Mouse (Mus musculus) ovary, adult 18-20 months (tissue): ENCODE results near the gene Prph.
"Not testable (repeated sequence)": the region's sequence is repeated elsewhere in the genome, so short reads cannot be mapped to it uniquely, and the experiment has no call there.

ENCODE experiments used
- DNase-seq: peaks from one replicate; pipeline ENCODE4 v3.0.0; 2022; ENCODE audit warnings: low spot score, mixed read lengths

The Prph gene

DNA sequence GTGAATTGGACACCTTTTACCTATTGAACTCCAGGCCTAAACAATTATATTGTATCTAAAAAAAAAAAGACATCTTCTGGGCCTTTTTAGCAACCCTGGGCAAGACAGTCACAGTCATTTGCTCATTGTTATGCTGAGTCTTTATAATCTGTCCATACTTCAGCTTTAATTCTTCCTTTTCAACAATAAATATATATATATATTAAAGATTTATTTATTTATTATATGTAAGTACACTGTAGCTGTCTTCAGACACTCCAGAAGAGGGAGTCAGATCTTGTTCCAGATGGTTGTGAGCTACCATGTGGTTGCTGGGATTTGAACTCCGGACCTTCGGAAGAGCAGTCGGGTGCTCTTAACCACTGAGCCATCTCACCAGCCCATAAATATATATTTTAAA, 21.0 kb downstream of the Prph start:
- not testable (repeated sequence) for DNase-seq

GRCm38 (mm10) chr15:99078181-99078910, 23.4 kb downstream of the Prph start:
- no peak for DNase-seq

- no peak for DNase-seq
Measured at GRCm38 (mm10) chr15:99079804-99080203, 24.8 kb downstream of the Prph start.

GRCm38 (mm10) chr15:99082322-99082721, 27.3 kb downstream of the Prph start:
- no peak for DNase-seq

- no peak for DNase-seq
Measured at GRCm38 (mm10) chr15:99082840-99083239, 27.9 kb downstream of the Prph start.

- DNase-seq = no peak
Measured at GRCm38 (mm10) chr15:99083258-99083657, 28.3 kb downstream of the Prph start.

DNA sequence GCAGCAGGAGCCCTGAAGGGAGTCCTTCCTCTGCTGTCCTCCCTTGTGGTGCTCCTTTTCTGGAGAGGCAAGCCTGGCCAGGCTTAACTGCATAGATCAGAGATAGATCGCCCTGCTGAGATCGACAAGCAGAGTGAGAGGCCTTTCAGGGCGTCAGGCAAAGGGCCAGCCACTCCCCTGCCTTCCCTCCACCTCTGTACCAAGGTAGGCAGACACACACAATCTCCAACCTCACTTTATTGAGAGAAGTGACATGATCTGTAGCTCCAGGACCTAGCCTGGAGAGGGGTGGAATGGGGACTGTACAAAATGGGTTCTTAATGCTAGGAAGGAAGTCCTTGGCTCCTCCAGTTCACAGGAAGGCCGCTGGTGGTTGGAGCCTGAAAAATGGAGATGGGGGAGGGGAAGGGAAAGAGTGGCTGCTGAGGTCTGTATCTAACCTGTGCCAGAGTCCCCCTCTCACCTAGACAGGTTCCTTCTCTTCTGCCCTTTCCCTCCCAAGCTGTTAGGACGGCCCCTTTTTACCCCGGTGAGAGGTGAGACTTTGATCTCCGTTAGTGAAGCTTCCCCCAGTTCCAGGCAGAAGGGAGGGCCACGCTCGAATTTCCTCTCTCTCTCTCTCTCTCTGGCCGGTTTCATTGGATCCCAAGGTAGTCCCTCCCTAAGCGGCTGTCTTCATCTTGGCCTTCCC, 29.0 kb downstream of the Prph start:
- DNase-seq = no peak

DNA sequence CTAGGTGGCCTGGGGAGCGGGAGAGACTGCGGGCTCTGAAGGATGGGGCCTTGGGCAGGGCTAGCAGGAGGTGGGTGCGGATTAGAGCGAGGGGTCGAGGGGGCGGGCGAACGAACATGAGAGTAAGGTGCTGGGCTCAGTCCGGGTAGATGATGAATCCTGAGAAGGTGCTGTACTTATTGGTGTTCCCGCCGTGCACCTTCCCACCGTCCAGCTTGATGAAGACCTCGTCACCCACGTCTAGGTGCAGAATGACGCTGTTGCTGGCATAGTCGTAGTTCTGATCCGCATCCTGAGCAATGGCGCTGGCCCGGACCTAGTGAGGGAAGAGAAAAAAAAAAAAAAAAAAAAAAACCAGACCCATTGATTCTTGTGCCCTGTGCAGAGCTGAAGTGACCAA, 29.6 kb downstream of the Prph start:
- DNase-seq = no peak

GRCm38 (mm10) chr15:99085997-99086396, 31.0 kb downstream of the Prph start:
- no peak for DNase-seq

DNA sequence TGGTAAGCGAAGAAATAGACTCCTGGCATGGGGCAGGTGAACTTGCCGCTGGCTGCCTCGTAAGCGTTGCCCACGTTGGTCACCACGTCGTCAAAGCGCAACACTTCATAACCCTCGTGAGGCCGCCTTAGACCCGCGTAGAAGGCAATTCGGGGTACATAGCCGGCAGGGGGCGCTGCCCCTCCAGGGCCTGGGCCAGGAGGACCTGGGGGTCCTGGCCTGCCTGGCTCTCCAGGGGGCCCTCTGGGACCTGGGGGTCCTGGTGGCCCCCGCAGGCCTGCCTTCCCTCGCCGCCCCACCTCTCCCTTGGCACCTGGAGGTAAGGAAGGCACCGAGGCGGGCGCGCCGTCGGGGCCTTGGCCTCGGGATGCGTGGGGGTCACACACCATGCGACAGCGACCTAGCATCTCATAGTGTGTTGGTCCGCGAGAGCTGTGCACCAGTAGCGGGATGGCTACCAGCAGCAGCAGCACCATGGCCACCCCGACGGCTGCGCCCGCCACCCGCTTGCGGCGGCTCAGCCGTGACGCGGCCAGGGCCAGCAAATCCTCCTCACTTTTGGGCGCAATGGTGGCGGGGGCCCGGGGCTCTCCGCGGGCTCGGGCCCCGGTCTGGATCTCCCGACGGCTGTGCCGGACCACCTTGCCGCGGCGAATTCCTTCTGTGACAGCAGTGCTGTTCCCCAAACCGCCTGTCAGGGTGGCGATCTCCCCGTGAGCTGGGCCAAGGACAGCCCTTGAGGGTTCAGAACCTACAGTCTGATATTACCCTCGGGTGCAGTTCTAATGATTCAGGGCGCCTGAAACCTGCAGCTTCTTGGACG, 32.5 kb downstream of the Prph start, which contains the start of gene C1ql4:
C1ql4 (minus strand) TSS at position 565 of the 823 bp plus-strand sequence.
- no peak for DNase-seq

DNA sequence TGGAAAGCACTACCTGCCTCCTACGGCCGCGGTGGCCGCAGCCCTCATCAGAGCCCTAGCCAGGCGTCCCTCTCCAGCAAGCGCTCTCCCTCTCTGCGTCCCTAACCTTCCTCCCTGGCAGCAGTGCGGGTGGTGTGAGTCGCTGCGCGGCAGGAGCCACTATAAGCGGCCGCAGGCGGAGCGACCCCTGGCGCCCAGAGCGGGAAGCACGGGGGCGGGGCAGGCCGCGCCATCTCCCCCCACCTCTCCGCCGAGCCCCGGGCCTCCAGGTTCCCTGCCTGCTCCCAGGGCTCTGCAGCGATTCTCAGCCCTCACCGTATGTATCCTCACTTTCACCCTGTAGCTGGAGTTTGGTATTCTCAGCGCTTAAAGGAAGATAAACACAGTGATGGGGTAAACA, 33.3 kb downstream of the Prph start:
- peak; percentile 53 for DNase-seq

GRCm38 (mm10) chr15:99089069-99089468, 34.1 kb downstream of the Prph start:
- DNase-seq = no peak

GRCm38 (mm10) chr15:99092870-99093269, 37.9 kb downstream of the Prph start, which contains the start of gene Dnajc22:
Dnajc22 (plus strand) TSS chr15:99093170.
- DNase-seq = no peak

DNA sequence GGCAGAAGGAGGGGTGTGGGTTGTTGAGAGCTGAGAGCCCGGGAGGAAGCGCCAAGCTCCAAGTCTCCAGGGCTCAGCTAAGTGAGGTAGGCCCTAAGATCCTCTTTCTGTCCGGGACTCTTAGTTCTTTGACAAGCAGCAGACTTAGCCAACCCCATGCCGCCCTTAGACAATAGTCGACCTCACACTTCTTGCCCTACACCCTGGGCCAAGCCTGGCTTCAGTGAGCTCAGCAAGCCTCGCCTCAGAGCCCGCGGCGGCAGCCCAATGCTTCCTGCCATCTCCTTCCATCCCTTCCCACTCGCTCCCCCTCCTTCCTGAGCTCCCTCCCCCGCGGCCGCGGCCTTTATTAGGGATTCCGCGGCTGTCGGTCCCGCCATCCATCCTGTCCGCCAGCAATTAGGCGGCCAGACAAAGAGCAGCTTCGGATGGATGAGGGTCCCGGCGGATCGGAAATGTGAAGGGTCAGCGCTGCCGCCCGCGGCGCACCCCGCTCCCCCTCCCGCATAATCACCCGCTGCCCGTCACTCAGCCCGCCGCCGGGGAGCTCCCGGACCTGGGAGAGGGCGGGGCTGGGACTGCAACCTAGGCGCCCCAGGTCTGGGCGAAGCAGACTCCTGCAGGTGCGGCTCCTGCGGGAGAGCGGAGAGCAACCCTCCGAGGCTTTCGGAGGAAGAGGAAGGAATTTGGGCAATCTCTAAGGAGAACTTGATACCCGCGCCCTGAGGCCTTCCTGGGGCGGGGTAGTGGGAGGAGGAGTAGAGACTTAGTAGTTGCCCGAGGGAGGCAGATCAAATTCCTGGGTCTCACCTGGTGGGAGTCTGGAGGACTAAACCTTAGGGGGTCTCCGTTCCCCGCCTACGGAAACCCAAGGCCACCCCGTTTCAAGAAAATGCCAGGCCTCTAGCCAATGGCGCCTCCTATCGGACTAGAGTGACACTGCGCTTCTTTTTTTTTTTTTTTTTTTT, 38.6 kb downstream of the Prph start:
- no peak for DNase-seq

DNA sequence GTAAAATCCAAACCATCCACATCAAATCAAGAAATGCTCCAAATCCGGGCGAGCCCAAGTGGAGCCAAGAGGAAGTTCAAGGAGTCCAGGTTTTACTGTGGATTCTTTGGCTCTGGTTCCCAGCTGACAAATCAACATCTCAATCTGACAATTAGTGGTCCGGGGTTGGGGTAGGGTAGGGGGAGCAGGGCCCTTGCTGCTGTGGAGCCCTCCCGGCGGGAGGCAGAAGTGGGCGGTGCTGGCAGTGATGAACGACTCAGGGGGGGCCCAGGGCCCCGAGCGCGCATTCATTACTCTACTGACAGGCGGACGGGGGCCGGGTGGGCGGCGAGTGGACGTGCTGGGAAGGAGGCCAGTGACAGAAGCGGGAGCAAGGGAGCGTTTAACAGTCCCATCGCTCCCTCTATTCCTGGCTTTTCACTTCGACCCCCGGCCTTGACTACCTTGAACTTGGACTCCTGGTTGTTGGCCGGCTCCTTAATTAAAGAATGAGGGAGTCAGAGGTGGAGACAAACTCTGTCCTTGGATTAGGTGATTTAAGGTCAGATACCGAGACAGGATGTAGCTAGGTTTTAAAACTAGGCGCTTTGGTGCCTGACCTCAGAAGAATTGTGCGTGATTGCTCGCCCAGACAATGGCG, 39.8 kb downstream of the Prph start:
- DNase-seq = no peak

DNA sequence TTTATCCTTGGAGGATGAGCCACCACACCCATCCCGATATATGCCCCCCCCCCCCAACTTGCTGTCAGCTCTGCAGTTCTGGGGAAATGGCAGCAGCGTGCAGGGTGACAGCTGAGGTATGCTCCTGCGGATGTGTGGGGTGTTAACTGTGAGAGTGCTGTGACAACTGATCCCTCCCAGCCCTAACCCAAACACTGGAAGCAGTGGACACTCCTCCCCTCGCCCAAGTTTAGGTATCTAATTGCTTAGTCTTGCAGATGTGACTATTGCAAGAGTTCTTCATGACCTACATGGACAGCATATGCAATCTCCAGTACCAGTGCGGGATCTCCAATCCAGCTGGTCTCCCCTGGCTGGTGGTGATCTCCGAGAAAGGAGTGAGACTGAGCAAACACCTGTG, 40.4 kb downstream of the Prph start:
- DNase-seq = no peak

- DNase-seq = no peak
Measured at GRCm38 (mm10) chr15:99096061-99096793, 41.3 kb downstream of the Prph start.

DNA sequence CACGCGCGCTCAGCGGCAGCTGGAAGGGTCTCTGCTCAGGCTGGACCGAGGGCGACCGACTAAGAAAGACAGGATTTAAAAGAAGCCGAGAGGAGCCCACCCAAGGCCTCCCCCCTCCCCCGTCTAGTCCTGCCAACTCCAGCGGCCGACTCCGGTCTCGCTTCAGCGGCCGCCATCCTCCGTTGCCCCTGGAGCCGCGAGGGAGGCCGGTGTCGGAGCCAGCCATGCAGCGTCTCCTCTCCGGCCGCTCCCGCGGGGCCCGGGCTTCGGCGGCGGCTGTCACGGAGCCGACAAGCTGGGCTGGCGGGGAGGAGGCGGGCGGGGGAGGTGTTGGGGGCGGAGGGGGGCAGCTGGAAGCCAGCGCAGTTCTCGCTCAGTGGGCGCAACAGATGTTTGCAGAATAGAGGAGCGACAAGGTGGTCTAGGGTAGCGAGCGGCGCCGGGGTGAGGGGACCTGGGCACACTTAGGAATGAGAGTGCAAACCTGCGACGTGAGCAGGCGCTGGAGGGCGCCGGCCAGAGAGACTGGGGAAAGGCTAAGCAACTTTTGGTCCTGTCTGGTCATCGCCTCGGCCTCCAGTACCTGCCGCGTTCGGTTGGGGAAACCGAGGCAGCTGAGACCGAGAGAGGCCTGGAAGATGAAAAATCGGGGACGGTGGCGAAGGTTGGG, 42.0 kb downstream of the Prph start:
- no peak for DNase-seq

GRCm38 (mm10) chr15:99097840-99098492, 43.0 kb downstream of the Prph start:
- no peak for DNase-seq
